Mouse (Mus musculus): ENCODE measurements at regions not wholly inside any gene's neighbourhood (a gene's known extent, or its start where the extent isn't known, plus 50 kb on each side); places are given as distances from the start of the nearest gene placed in this dataset.

DNA sequence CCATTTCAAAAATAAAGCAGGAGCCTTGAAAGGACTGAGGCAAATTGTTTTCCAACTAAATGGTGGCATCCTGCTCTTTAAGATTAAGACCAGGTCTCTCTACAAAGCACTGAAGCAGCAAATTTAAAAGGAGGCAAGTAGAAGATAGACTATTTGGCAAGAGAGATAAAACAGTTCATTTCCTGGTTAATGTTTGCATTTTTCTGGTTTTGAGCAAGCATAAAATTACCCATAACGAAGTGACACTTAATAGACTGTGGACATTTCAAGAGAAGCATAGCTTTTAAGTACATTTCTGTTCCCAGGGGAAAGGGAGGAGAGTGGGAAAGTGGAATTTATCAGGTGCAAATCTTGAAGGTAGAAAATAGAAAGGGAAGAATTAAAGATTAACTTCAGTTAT is 1035.8 kb upstream of the Fbxo33 start:
- DNase-seq (ENCODE audit: low read depth, low spot score) = no peak
- no peak overlapping the region for H3K27ac ChIP-seq (ENCODE audit: insufficient read depth, low read depth, low read length, poor library complexity, severe bottlenecking)
- H3K4me1 ChIP-seq (ENCODE audit: control insufficient read depth in 2 of 2, insufficient read depth in 2 of 2, low read length in 2 of 2, poor library complexity in 1 of 2) = no peaks in the 10 kb centered on the region
- H3K4me3 ChIP-seq (ENCODE audit: insufficient read depth in 1 of 2, low read depth in 1 of 2, low read length in 2 of 2, poor library complexity in 1 of 2, severe bottlenecking in 1 of 2) = no peak overlapping the region
- TF ChIP-seq ZC3H11A (IDR thresholded peaks at IDR 0.05; ENCODE audit: borderline replicate concordance, low read depth, low read length) = no peak
- no peak for TF ChIP-seq HCFC1 (IDR thresholded peaks at IDR 0.05; ENCODE audit: borderline replicate concordance, insufficient read depth, low read length)
- no peak for TF ChIP-seq ZNF384 (IDR thresholded peaks at IDR 0.05; ENCODE audit: low read depth, low read length)
- TF ChIP-seq MAFK (IDR thresholded peaks at IDR 0.05; ENCODE audit: insufficient read depth, low read depth, low read length) = no peak
- in situ Hi-C loops (cut with MboI; ENCODE audit: low sequenced_read_pairs in 2 of 2, unreplicated experiment in 2 of 2) = no loop called here
- H3K36me3 ChIP-seq (ENCODE audit: control insufficient read depth, insufficient read depth, low read length, poor library complexity, severe bottlenecking) = no peaks in the 10 kb centered on the region
- H3K9me3 ChIP-seq (ENCODE audit: control insufficient read depth, insufficient read depth, low read depth, low read length) = no peaks in the 10 kb centered on the region
- H3K9ac ChIP-seq (ENCODE audit: insufficient read depth, low read depth, low read length, poor library complexity, severe bottlenecking) = no peak overlapping the region

DNA sequence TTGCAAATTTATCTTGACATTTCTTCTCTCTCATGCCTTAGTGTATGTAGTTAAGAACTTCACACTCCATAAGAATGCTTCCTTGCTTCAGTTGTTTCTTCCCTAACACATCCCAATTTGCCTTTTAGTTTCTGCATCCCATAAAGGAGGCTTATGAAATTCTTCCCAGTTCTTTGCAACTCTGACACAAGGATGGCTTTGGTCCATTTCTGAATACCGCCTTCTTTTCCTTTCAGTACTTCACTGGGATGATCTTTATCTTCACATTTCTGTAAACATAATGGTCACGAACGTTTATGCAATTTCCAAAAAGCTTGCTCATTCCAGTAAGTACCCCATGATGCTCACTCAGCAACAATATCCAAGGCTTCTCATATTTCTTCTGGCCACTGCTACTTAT is 994.5 kb upstream of the Fbxo33 start:
- in situ Hi-C loops (cut with MboI; ENCODE audit: low sequenced_read_pairs in 2 of 2, unreplicated experiment in 2 of 2) = no loop called here
- DNase-seq (ENCODE audit: low read depth, low spot score) = no peak
- TF ChIP-seq CHD2 (IDR thresholded peaks at IDR 0.05; ENCODE audit: low read depth, low read length) (no peak), HCFC1 (IDR thresholded peaks at IDR 0.05; ENCODE audit: borderline replicate concordance, insufficient read depth, low read length) (no peak), ZC3H11A (IDR thresholded peaks at IDR 0.05; ENCODE audit: borderline replicate concordance, low read depth, low read length) (no peak), ZNF384 (IDR thresholded peaks at IDR 0.05; ENCODE audit: low read depth, low read length) (no peak), MAFK (IDR thresholded peaks at IDR 0.05; ENCODE audit: insufficient read depth, low read depth, low read length) (no peak)

DNA sequence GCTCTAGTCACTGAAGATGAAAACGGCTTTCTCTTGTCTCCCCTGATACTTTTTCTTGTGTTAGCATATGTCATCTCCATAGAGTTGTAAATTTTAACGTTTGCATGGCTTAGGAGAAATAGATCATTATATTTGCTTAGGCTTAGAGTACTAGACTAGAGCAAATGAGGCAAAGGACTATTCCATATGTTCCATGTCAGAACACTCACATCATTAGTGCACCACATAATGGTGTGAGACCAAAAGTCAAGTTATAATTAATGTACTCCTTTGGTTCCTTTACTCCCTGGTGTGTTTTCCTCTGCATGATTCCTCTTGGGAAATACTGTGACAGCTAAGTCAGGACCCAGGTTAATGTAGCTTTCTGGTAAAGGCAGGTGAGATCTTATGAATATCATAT is 956.2 kb upstream of the Fbxo33 start:
- Histone ChIP-seq H3K4me1 (ENCODE audit: control insufficient read depth in 2 of 2, insufficient read depth in 2 of 2, low read length in 2 of 2, poor library complexity in 1 of 2) (no peaks in the 10 kb centered on the region), H3K27ac (ENCODE audit: insufficient read depth, low read depth, low read length, poor library complexity, severe bottlenecking) (no peak overlapping the region), H3K9ac (ENCODE audit: insufficient read depth, low read depth, low read length, poor library complexity, severe bottlenecking) (no peak overlapping the region), H3K4me3 (ENCODE audit: insufficient read depth in 1 of 2, low read depth in 1 of 2, low read length in 2 of 2, poor library complexity in 1 of 2, severe bottlenecking in 1 of 2) (no peak overlapping the region), H3K36me3 (ENCODE audit: control insufficient read depth, insufficient read depth, low read length, poor library complexity, severe bottlenecking) (no peaks in the 10 kb centered on the region), H3K9me3 (ENCODE audit: control insufficient read depth, insufficient read depth, low read depth, low read length) (no peaks in the 10 kb centered on the region)
- no peak for DNase-seq (ENCODE audit: low read depth, low spot score)
- in situ Hi-C loops (cut with MboI; ENCODE audit: low sequenced_read_pairs in 2 of 2, unreplicated experiment in 2 of 2) = no loop called here
- TF ChIP-seq MAFK (IDR thresholded peaks at IDR 0.05; ENCODE audit: insufficient read depth, low read depth, low read length) (no peak), HCFC1 (IDR thresholded peaks at IDR 0.05; ENCODE audit: borderline replicate concordance, insufficient read depth, low read length) (no peak), ZNF384 (IDR thresholded peaks at IDR 0.05; ENCODE audit: low read depth, low read length) (no peak), ZC3H11A (IDR thresholded peaks at IDR 0.05; ENCODE audit: borderline replicate concordance, low read depth, low read length) (no peak), CHD2 (IDR thresholded peaks at IDR 0.05; ENCODE audit: low read depth, low read length) (no peak)

More for the DNA sequence above, 994.5 kb upstream of the Fbxo33 start:
- H3K9ac ChIP-seq (ENCODE audit: insufficient read depth, low read depth, low read length, poor library complexity, severe bottlenecking) = no peak overlapping the region
- no peaks in the 10 kb centered on the region for H3K36me3 ChIP-seq (ENCODE audit: control insufficient read depth, insufficient read depth, low read length, poor library complexity, severe bottlenecking)
- no peak overlapping the region for H3K4me3 ChIP-seq (ENCODE audit: insufficient read depth in 1 of 2, low read depth in 1 of 2, low read length in 2 of 2, poor library complexity in 1 of 2, severe bottlenecking in 1 of 2)
- no peak overlapping the region for H3K27ac ChIP-seq (ENCODE audit: insufficient read depth, low read depth, low read length, poor library complexity, severe bottlenecking)
- no peaks in the 10 kb centered on the region for H3K4me1 ChIP-seq (ENCODE audit: control insufficient read depth in 2 of 2, insufficient read depth in 2 of 2, low read length in 2 of 2, poor library complexity in 1 of 2)
- H3K9me3 ChIP-seq (ENCODE audit: control insufficient read depth, insufficient read depth, low read depth, low read length) = no peaks in the 10 kb centered on the region

DNA sequence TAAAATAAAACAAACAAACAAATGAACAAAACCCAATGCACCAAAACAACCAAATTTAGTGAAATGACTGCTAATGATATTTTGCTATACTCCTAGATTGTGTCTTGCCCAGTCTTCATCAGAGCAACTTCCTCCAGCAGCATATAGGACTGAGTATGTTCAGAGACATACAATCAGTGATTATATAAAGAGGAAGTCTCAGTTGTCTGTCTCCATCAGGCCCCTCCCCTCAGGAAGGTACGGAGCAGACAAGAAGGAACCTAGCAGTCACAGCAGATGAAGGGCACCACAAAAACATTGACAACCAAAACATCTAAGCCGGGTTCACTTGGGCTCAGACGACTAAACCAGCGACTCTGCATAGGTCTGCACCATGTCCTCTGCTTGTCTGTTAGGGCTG is 930.7 kb upstream of the Fbxo33 start:
- H3K9ac ChIP-seq (ENCODE audit: insufficient read depth, low read depth, low read length, poor library complexity, severe bottlenecking) = no peak overlapping the region
- no peaks in the 10 kb centered on the region for H3K9me3 ChIP-seq (ENCODE audit: control insufficient read depth, insufficient read depth, low read depth, low read length)
- no peak overlapping the region for H3K4me3 ChIP-seq (ENCODE audit: insufficient read depth in 1 of 2, low read depth in 1 of 2, low read length in 2 of 2, poor library complexity in 1 of 2, severe bottlenecking in 1 of 2)
- H3K4me1 ChIP-seq (ENCODE audit: control insufficient read depth in 2 of 2, insufficient read depth in 2 of 2, low read length in 2 of 2, poor library complexity in 1 of 2) = no peaks in the 10 kb centered on the region
- no peaks in the 10 kb centered on the region for H3K36me3 ChIP-seq (ENCODE audit: control insufficient read depth, insufficient read depth, low read length, poor library complexity, severe bottlenecking)
- in situ Hi-C loops (cut with MboI; ENCODE audit: low sequenced_read_pairs in 2 of 2, unreplicated experiment in 2 of 2) = no loop called here
- H3K27ac ChIP-seq (ENCODE audit: insufficient read depth, low read depth, low read length, poor library complexity, severe bottlenecking) = no peak overlapping the region
- TF ChIP-seq ZC3H11A (IDR thresholded peaks at IDR 0.05; ENCODE audit: borderline replicate concordance, low read depth, low read length) (no peak), ZNF384 (IDR thresholded peaks at IDR 0.05; ENCODE audit: low read depth, low read length) (no peak)
- no peak for DNase-seq (ENCODE audit: low read depth, low spot score)

DNA sequence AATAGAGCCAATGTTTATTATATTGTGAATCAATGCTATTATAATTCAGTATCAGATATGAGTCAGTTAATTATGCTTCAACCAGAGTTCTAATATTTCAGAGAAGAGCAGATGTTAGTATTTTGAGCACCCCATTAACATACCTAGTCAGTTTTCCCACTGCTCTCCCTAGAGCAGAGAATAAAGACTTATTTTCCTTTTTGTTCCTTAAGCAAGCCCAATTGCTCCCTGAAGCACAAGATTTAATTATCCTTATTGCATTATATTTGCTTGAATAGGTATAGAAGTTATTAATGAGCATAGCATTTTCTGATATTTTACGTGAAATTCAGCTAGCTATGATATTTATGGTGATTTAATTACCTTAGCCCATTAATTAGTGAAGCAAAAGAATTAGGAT is 927.8 kb upstream of the Fbxo33 start:
- DNase-seq (ENCODE audit: low read depth, low spot score) = no peak
- in situ Hi-C loops (cut with MboI; ENCODE audit: low sequenced_read_pairs in 2 of 2, unreplicated experiment in 2 of 2) = no loop called here
- Histone ChIP-seq H3K4me1 (ENCODE audit: control insufficient read depth in 2 of 2, insufficient read depth in 2 of 2, low read length in 2 of 2, poor library complexity in 1 of 2) (no peaks in the 10 kb centered on the region), H3K9me3 (ENCODE audit: control insufficient read depth, insufficient read depth, low read depth, low read length) (no peaks in the 10 kb centered on the region), H3K36me3 (ENCODE audit: control insufficient read depth, insufficient read depth, low read length, poor library complexity, severe bottlenecking) (no peaks in the 10 kb centered on the region), H3K4me3 (ENCODE audit: insufficient read depth in 1 of 2, low read depth in 1 of 2, low read length in 2 of 2, poor library complexity in 1 of 2, severe bottlenecking in 1 of 2) (no peak overlapping the region), H3K27ac (ENCODE audit: insufficient read depth, low read depth, low read length, poor library complexity, severe bottlenecking) (no peak overlapping the region), H3K9ac (ENCODE audit: insufficient read depth, low read depth, low read length, poor library complexity, severe bottlenecking) (no peak overlapping the region)
- TF ChIP-seq CHD2 (IDR thresholded peaks at IDR 0.05; ENCODE audit: low read depth, low read length) (no peak), ZNF384 (IDR thresholded peaks at IDR 0.05; ENCODE audit: low read depth, low read length) (no peak), ZC3H11A (IDR thresholded peaks at IDR 0.05; ENCODE audit: borderline replicate concordance, low read depth, low read length) (no peak), HCFC1 (IDR thresholded peaks at IDR 0.05; ENCODE audit: borderline replicate concordance, insufficient read depth, low read length) (no peak), MAFK (IDR thresholded peaks at IDR 0.05; ENCODE audit: insufficient read depth, low read depth, low read length) (no peak)

Data from ES-E14 (cell line).